Mouse (Mus musculus): ENCODE data around the gene Slc38a7.
"Not testable (repeated sequence)": the region's sequence is repeated elsewhere in the genome, so short reads cannot be mapped to it uniquely, and the experiment has no call there.

GRCm38 (mm10) chr8:95825162-95825561, 28.2 kb downstream of the Slc38a7 start, which contains the start of gene Sap18b:
- TF ChIP-seq CTCF (IDR thresholded peaks at IDR 0.05; ENCODE audit: insufficient read depth, low read length); POLR2A (IDR thresholded peaks at IDR 0.05; ENCODE audit: borderline replicate concordance, extremely low read depth, low read depth, low read length): not testable (repeated sequence)

Measured in lung, adult 2 months (tissue).